Mouse (Mus musculus) stomach, embryonic 15.5 days (tissue): ENCODE measurements around the gene Atp1a2. TPM values are rescaled to one million over a fixed set of nuclear protein-coding genes. Genes with fewer than 3 reads are reported as not detected.

Experiments used
- ATAC-seq: fragments of 200-750 bp; cut with Nextera tagmentation; 2 replicates; pipeline ENCODE4 v1.8.0; 2017; ENCODE audit warnings: low read depth, moderate number of reproducible peaks, moderate TSS enrichment; ENCODE audit not compliant: insufficient read depth, low FRiP score
- H3K27ac ChIP-seq: fragments of 300-500 bp; sonication (generic); 2 replicates; pipeline ENCODE4 v1.5.1; 2015; ENCODE audit warnings: mild to moderate bottlenecking, inconsistent platforms
- H3K27me3 ChIP-seq: fragments of 300-500 bp; sonication (generic); replicated peaks from 2 replicates; pipeline ENCODE4 v1.6.1; 2015; ENCODE audit warnings: inconsistent platforms
- H3K36me3 ChIP-seq: fragments of 300-500 bp; sonication (generic); 2 replicates; pipeline ENCODE4 v1.6.1; 2015; ENCODE audit warnings: inconsistent platforms
- H3K4me1 ChIP-seq: fragments of 300-500 bp; sonication (generic); 2 replicates; pipeline ENCODE4 v1.6.1; 2015; ENCODE audit warnings: inconsistent platforms
- H3K4me2 ChIP-seq: fragments of 300-500 bp; sonication (generic); 2 replicates; pipeline ENCODE4 v1.6.1; 2015; ENCODE audit warnings: mild to moderate bottlenecking, inconsistent platforms
- H3K4me3 ChIP-seq: fragments of 300-500 bp; sonication (generic); replicated peaks from 2 replicates; pipeline ENCODE4 v1.5.1; 2015; ENCODE audit warnings: inconsistent platforms
- H3K9ac ChIP-seq: fragments of 300-500 bp; sonication (generic); 2 replicates; pipeline ENCODE4 v1.6.1; 2015; ENCODE audit warnings: inconsistent platforms
- H3K9me3 ChIP-seq: fragments of 300-500 bp; sonication (generic); 2 replicates; pipeline ENCODE4 v1.6.1; 2016; ENCODE audit warnings: inconsistent platforms
- WGBS: fragments of 180-500 bp; shearing (Covaris S2); methylation state at CpG from one replicate; pipeline ENCODE4 v1.1.7; 2015; 5-methylcytosine and 5-hydroxymethylcytosine counted together
- polyA plus RNA-seq: library from polyadenylated mRNA; unstranded; fragments of >200 nt; fragmentation: Nextera tagmentation; extraction: Ambion mirVana; gene quantifications from 2 replicates; pipeline ENCODE4 v1.2.1, GENCODE M21; 2015

Atp1a2 gene
- polyA plus RNA-seq, 1 experiment from 2014 or later, result 4.2 TPM

GRCm38 (mm10) chr1:172311248-172311906, 13.5 kb upstream of the Atp1a2 start:
- Histone ChIP-seq H3K9me3 (no peaks in the 10 kb centered on the region), H3K27me3 (no peaks in the 10 kb centered on the region), H3K9ac (peak overlapping the region; percentile 69), H3K4me3 (peak overlapping the region; percentile 70), H3K4me1 (peaks cover 14% of the 10 kb centered on the region), H3K27ac (peak overlapping the region; percentile 98), H3K36me3 (no peaks in the 10 kb centered on the region), H3K4me2 (peak overlapping the region; percentile 95)
- 3% methylated on average over 23 of the region's 23 CpGs for WGBS
- ATAC-seq, result peak; percentile 51

GRCm38 (mm10) chr1:172309699-172310398, 12.0 kb upstream of the Atp1a2 start:
- peak overlapping the region; percentile 88 for H3K4me2 ChIP-seq
- H3K27me3 ChIP-seq, result no peaks in the 10 kb centered on the region
- ATAC-seq, result peak; percentile 43
- H3K4me1 ChIP-seq, result peaks cover 14% of the 10 kb centered on the region
- no peaks in the 10 kb centered on the region for H3K9me3 ChIP-seq
- H3K9ac ChIP-seq, result peak overlapping the region; percentile 44
- no peaks in the 10 kb centered on the region for H3K36me3 ChIP-seq
- WGBS, result 2% methylated on average over 14 of the region's 14 CpGs
- peak overlapping the region; percentile 98 for H3K27ac ChIP-seq
- H3K4me3 ChIP-seq, result peak overlapping the region; percentile 36

- Histone ChIP-seq H3K4me1 (peaks cover 14% of the 10 kb centered on the region), H3K4me3 (no peak overlapping the region), H3K36me3 (no peaks in the 10 kb centered on the region), H3K9ac (no peak overlapping the region), H3K4me2 (no peak overlapping the region), H3K27ac (peak overlapping the region; percentile 76), H3K9me3 (no peaks in the 10 kb centered on the region), H3K27me3 (no peaks in the 10 kb centered on the region)
- WGBS, result 44% methylated on average over 1 of the region's 1 CpGs
- no peak for ATAC-seq
These were observed 10.5 kb upstream of the Atp1a2 start for GRCm38 (mm10) chr1:172308409-172308808.

- 56% methylated on average over 10 of the region's 10 CpGs for WGBS
- no peaks in the 10 kb centered on the region for H3K9me3 ChIP-seq
- no peak overlapping the region for H3K4me3 ChIP-seq
- H3K4me2 ChIP-seq, result no peak overlapping the region
- no peaks in the 10 kb centered on the region for H3K36me3 ChIP-seq
- H3K27me3 ChIP-seq, result no peaks in the 10 kb centered on the region
- ATAC-seq, result peak; percentile 56
- no peak overlapping the region for H3K9ac ChIP-seq
- peak overlapping the region; percentile 76 for H3K27ac ChIP-seq
- peaks cover 10% of the 10 kb centered on the region for H3K4me1 ChIP-seq
These were observed 10.1 kb upstream of the Atp1a2 start for GRCm38 (mm10) chr1:172307936-172308335.

- H3K4me3 ChIP-seq, result no peak overlapping the region
- H3K4me1 ChIP-seq, result peaks cover 8% of the 10 kb centered on the region
- H3K9ac ChIP-seq, result no peak overlapping the region
- no peaks in the 10 kb centered on the region for H3K36me3 ChIP-seq
- H3K27me3 ChIP-seq, result no peaks in the 10 kb centered on the region
- ATAC-seq, result no peak
- H3K4me2 ChIP-seq, result no peak overlapping the region
- WGBS, result 68% methylated on average over 6 of the region's 6 CpGs
- no peaks in the 10 kb centered on the region for H3K9me3 ChIP-seq
- H3K27ac ChIP-seq, result peak overlapping the region; percentile 76; the same call in 1 of the 2 replicates
These were observed 9.0 kb upstream of the Atp1a2 start for GRCm38 (mm10) chr1:172306885-172307284.

DNA sequence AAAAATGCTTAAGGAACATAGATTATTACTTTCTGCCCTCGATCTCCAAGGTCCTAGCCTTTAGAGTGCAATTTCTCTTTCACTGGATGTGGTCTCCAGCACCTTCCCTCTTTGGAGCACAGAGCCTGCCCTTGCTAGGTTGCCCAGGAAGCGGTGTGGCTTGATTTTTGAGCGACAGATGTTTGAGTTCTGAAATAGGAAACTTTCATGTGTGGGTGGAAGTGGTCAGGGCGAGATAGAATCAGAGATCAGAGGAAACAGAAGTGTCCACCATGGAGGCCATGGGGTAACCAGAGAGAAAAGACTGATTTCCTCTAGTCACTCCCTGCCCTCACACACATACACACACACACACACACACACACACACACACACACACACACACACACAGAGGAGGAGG, 8.3 kb upstream of the Atp1a2 start:
- WGBS, result 63% methylated on average over 4 of the region's 4 CpGs
- Histone ChIP-seq H3K4me2 (no peak overlapping the region), H3K4me3 (no peak overlapping the region), H3K9ac (no peak overlapping the region), H3K27ac (no peak overlapping the region), H3K9me3 (no peaks in the 10 kb centered on the region), H3K36me3 (no peaks in the 10 kb centered on the region), H3K27me3 (no peaks in the 10 kb centered on the region), H3K4me1 (peaks cover 8% of the 10 kb centered on the region)
- ATAC-seq, result no peak

DNA sequence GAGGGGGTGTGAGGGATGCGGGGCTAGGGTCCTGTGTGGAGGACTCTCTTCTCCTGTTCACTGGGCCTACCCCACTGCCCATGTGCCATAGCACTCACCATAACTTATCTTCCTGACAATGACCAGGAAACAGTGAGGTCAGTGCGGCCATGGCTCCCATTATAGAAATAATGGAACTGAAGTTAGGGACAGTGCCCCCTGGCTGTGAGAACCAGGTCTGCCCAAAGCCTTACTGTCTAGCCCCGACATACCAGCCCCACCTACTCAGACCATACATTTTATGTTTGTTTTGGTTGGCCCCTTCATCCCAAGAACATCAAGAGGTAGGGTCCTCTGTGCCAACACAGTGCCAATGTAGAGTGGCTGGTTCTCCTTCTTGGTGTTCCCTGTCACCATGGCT, 7.8 kb upstream of the Atp1a2 start:
- Histone ChIP-seq H3K9ac (no peak overlapping the region), H3K4me2 (no peak overlapping the region), H3K36me3 (no peaks in the 10 kb centered on the region), H3K4me3 (no peak overlapping the region), H3K27me3 (no peaks in the 10 kb centered on the region), H3K9me3 (no peaks in the 10 kb centered on the region), H3K4me1 (peaks cover 8% of the 10 kb centered on the region), H3K27ac (no peak overlapping the region)
- ATAC-seq, result no peak
- WGBS, result 73% methylated on average over 3 of the region's 3 CpGs

GRCm38 (mm10) chr1:172305153-172305552, 7.3 kb upstream of the Atp1a2 start:
- no peaks in the 10 kb centered on the region for H3K36me3 ChIP-seq
- no peak for ATAC-seq
- H3K27ac ChIP-seq, result no peak overlapping the region
- no peak overlapping the region for H3K4me3 ChIP-seq
- no peak overlapping the region for H3K9ac ChIP-seq
- WGBS, result 81% methylated on average over 2 of the region's 2 CpGs
- H3K4me1 ChIP-seq, result peaks cover 6% of the 10 kb centered on the region
- H3K27me3 ChIP-seq, result no peaks in the 10 kb centered on the region
- H3K9me3 ChIP-seq, result no peaks in the 10 kb centered on the region
- no peak overlapping the region for H3K4me2 ChIP-seq

DNA sequence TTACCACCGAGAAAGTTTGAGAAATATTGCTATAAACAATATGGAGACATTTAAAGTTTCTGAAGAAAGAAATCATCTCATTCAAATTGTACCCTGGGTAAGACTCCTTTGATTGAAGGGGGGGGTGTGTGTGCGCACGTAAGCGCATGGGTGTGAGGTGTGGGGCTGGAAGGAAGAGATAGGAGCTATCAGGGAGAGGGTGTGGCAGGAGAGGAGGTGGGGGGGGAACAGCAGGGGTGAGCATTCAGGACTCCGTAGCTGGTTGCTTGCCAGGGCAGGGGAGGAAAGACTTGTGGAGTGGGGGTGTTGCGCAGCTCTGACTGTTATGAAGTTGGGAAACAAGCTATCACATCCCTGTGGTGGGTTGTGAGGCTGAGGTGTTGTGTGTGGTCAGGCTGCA, 6.6 kb upstream of the Atp1a2 start:
- no peak overlapping the region for H3K27ac ChIP-seq
- H3K4me1 ChIP-seq, result peaks cover 5% of the 10 kb centered on the region; the same call in 1 of the 2 replicates
- WGBS, result 56% methylated on average over 6 of the region's 6 CpGs
- ATAC-seq, result peak; percentile 23; the same call in 1 of the 2 replicates
- H3K9ac ChIP-seq, result no peak overlapping the region
- no peak overlapping the region for H3K4me3 ChIP-seq
- H3K27me3 ChIP-seq, result no peaks in the 10 kb centered on the region
- no peaks in the 10 kb centered on the region for H3K9me3 ChIP-seq
- no peak overlapping the region for H3K4me2 ChIP-seq
- H3K36me3 ChIP-seq, result no peaks in the 10 kb centered on the region

- no peak overlapping the region for H3K9ac ChIP-seq
- no peak overlapping the region for H3K4me2 ChIP-seq
- no peaks in the 10 kb centered on the region for H3K9me3 ChIP-seq
- no peaks in the 10 kb centered on the region for H3K36me3 ChIP-seq
- no peaks in the 10 kb centered on the region for H3K27me3 ChIP-seq
- 36% methylated on average over 6 of the region's 6 CpGs for WGBS
- H3K4me1 ChIP-seq, result peaks cover 6% of the 10 kb centered on the region; the same call in 1 of the 2 replicates
- H3K4me3 ChIP-seq, result no peak overlapping the region
- no peak for ATAC-seq
- H3K27ac ChIP-seq, result no peak overlapping the region
These were observed 5.0 kb upstream of the Atp1a2 start for GRCm38 (mm10) chr1:172302851-172303250.

GRCm38 (mm10) chr1:172302311-172302710, 4.4 kb upstream of the Atp1a2 start:
- H3K9me3 ChIP-seq, result no peaks in the 10 kb centered on the region
- no peak overlapping the region for H3K4me2 ChIP-seq
- ATAC-seq, result no peak
- H3K9ac ChIP-seq, result no peak overlapping the region
- H3K36me3 ChIP-seq, result no peaks in the 10 kb centered on the region
- H3K4me3 ChIP-seq, result no peak overlapping the region
- H3K27ac ChIP-seq, result no peak overlapping the region
- 64% methylated on average over 3 of the region's 3 CpGs for WGBS
- H3K27me3 ChIP-seq, result no peaks in the 10 kb centered on the region
- H3K4me1 ChIP-seq, result peaks cover 11% of the 10 kb centered on the region; the same call in 1 of the 2 replicates

- Histone ChIP-seq H3K4me1 (peaks cover 20% of the 10 kb centered on the region), H3K9me3 (no peaks in the 10 kb centered on the region), H3K27ac (no peak overlapping the region), H3K27me3 (no peaks in the 10 kb centered on the region), H3K9ac (no peak overlapping the region), H3K4me3 (no peak overlapping the region), H3K4me2 (no peak overlapping the region), H3K36me3 (no peaks in the 10 kb centered on the region)
- WGBS, result 41% methylated on average over 12 of the region's 12 CpGs
- ATAC-seq, result no peak
These were observed 3.3 kb upstream of the Atp1a2 start for GRCm38 (mm10) chr1:172301180-172301579.
